Mouse (Mus musculus) hindbrain, embryonic 15.5 days (tissue): ENCODE data around the gene Son. TPM values are rescaled to one million over a fixed set of nuclear protein-coding genes. Genes with fewer than 3 reads are reported as not detected.

Experiments used
- ATAC-seq: fragments of 200-750 bp; cut with Nextera tagmentation; 2 replicates; pipeline ENCODE4 v1.8.0; 2017; ENCODE audit warnings: low read depth, moderate number of reproducible peaks, moderate TSS enrichment; ENCODE audit not compliant: low FRiP score
- H3K27ac ChIP-seq: fragments of 300-500 bp; sonication (generic); replicated peaks from 2 replicates; pipeline ENCODE4 v1.5.1; 2015; ENCODE audit warnings: mild to moderate bottlenecking, inconsistent platforms
- H3K27me3 ChIP-seq: fragments of 300-500 bp; sonication (generic); 2 replicates; pipeline ENCODE4 v1.6.1; 2015; ENCODE audit warnings: control low read depth, inconsistent platforms
- H3K36me3 ChIP-seq: fragments of 300-500 bp; sonication (generic); 2 replicates; pipeline ENCODE4 v1.6.1; 2015; ENCODE audit warnings: control low read depth, inconsistent platforms
- H3K4me1 ChIP-seq: fragments of 300-500 bp; sonication (generic); replicated peaks from 2 replicates; pipeline ENCODE4 v1.6.1; 2015; ENCODE audit warnings: control low read depth, inconsistent platforms
- H3K4me2 ChIP-seq: fragments of 300-500 bp; sonication (generic); 2 replicates; pipeline ENCODE4 v1.6.1; 2015; ENCODE audit warnings: moderate library complexity, mild to moderate bottlenecking, inconsistent platforms
- H3K4me3 ChIP-seq: fragments of 300-500 bp; sonication (generic); 2 replicates; pipeline ENCODE4 v1.5.1; 2015; ENCODE audit warnings: mild to moderate bottlenecking, inconsistent platforms
- H3K9ac ChIP-seq: fragments of 300-500 bp; sonication (generic); 2 replicates; pipeline ENCODE4 v1.6.1; 2015; ENCODE audit warnings: inconsistent platforms
- H3K9me3 ChIP-seq: fragments of 300-500 bp; sonication (generic); 2 replicates; pipeline ENCODE4 v1.6.1; 2016; ENCODE audit warnings: control low read depth, inconsistent platforms
- WGBS: fragments of 180-500 bp; shearing (Covaris S2); methylation state at CpG from one replicate; pipeline ENCODE4 v1.1.7; 2015; 5-methylcytosine and 5-hydroxymethylcytosine counted together
- polyA plus RNA-seq: library from polyadenylated mRNA; unstranded; fragments of >200 nt; fragmentation: Nextera tagmentation; extraction: Ambion mirVana; gene quantifications from 2 replicates; pipeline ENCODE4 v1.2.1, GENCODE M21; 2015

The Son gene
- polyA plus RNA-seq, 1 experiment from 2014 or later = 110 TPM

DNA sequence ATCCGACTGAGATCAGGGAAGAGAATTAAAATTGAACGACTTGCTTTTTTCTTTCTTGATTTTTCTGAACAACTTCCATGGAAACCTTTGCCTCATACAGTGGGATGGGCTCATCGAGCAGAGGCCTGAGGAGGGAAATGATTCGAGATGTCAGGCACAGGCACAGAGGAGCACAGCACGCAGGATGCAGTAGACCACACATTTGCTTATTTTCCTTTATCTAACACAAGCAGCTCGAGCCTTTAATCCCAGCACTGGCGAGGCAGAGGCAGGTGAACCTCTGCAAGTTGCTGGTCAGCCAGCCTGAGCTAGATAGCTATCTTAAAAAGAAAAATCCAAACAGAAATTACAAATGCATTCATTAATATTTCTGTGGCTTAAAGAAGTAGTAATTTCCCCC lies 42.5 kb downstream of the Son start:
- no peak overlapping the region for H3K27ac ChIP-seq
- no peak overlapping the region for H3K4me3 ChIP-seq
- 46% methylated on average over 7 of the region's 7 CpGs for WGBS
- H3K4me2 ChIP-seq = peak overlapping the region; percentile 93
- no peaks in the 10 kb centered on the region for H3K9me3 ChIP-seq
- 0 out of 2 replicates have a peak overlapping the region, but pooled peaks have one; percentile 59 for H3K9ac ChIP-seq
- H3K27me3 ChIP-seq = no peaks in the 10 kb centered on the region
- peaks cover 23% of the 10 kb centered on the region for H3K36me3 ChIP-seq
- ATAC-seq = no peak
- H3K4me1 ChIP-seq = peaks cover 22% of the 10 kb centered on the region

DNA sequence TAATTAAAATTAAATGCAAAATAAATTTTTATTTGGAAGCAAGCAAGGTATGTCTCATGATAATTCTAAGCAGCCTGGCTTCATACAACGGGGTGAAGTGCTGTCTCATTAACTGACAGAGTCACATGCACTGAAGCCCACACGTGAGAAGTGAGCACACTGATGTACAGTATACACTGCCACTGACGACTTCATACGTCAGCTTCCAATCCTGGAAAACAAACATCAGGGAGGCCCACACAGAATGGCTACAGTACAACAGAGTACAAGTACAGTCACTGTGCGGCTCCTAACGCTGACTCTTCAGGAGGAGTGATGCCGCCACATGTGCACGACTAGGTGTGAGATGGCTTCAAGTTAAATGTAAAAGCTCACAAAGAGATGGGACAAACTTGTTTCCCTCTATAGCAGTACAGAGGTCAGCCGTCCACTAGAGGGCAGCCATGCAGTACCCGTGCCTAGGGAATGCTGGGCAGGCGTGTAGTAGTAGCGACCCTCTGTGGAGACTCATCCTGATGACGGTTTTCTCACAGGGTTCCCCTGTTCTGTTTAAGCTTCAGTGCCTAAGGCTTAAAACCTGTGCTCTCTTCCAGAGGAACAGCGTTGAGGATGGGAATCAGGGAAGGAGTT lies 47.3 kb downstream of the Son start:
- Histone ChIP-seq H3K36me3 (peaks cover 35% of the 10 kb centered on the region), H3K9ac (no peak overlapping the region)
- peak; percentile 93 for ATAC-seq

DNA sequence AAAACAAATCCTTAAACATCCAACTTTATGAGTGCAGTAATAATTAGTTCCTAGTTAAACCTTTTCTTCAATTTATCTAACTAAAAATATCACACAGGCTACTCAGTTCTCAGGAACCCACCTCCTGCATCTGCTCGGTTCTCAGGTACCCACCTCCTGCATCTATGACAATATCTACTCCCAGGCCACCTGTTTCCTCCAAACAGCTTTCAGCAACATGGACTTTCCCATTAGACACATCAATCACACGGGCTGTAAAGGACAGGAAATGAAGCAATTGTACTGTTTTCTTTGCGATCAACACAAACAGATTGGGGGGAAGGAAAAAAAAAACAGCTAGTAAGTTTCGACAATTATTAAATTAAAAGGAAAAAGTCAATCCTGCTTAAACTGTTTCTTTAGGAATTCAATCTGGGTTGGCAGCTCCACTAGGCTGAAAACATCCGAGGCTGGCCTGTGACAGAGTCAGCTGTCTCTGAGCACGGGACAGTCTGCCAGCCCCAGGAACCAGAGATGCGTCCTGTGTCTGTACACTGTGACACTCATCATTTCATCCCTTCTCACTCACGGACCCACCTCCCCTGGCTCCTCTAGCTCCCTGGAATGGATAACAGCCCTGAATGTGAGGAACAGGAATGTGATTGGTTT lies 47.9 kb downstream of the Son start:
- ATAC-seq = no peak
- Histone ChIP-seq H3K9ac (no peak overlapping the region), H3K9me3 (no peaks in the 10 kb centered on the region), H3K27ac (no peak overlapping the region), H3K36me3 (peaks cover 34% of the 10 kb centered on the region), H3K4me3 (no peak overlapping the region), H3K4me1 (no peaks in the 10 kb centered on the region), H3K27me3 (no peaks in the 10 kb centered on the region), H3K4me2 (no peak overlapping the region)
- WGBS = 79% methylated on average over 8 of the region's 8 CpGs

More for the DNA sequence above, 47.3 kb downstream of the Son start:
- Histone ChIP-seq H3K4me1 (peaks cover 6% of the 10 kb centered on the region), H3K27ac (no peak overlapping the region), H3K9me3 (no peaks in the 10 kb centered on the region), H3K4me2 (no peak overlapping the region), H3K27me3 (no peaks in the 10 kb centered on the region), H3K4me3 (no peak overlapping the region)
- 31% methylated on average over 14 of the region's 14 CpGs for WGBS

DNA sequence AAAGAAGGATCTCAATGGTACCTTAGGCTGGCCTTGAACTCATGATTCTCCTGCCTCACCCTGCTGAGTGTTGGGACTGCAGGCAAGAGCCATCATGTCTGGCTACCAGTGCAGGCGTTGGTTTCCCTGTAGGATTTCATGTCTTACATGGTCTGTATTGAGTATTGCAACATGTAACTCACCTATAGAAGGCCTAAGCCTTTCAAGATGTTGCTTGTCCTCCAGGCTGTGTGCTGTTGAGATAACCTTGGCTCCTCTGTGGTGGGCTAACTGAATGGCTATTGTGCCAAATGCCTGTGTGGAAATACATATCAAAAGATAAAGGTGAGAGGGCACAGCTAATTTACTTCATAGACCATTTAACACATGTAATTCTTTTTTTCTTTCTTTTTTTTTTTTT lies 51.7 kb downstream of the Son start:
- no peaks in the 10 kb centered on the region for H3K9me3 ChIP-seq
- no peaks in the 10 kb centered on the region for H3K27me3 ChIP-seq
- H3K4me2 ChIP-seq = no peak overlapping the region
- peaks cover 48% of the 10 kb centered on the region for H3K36me3 ChIP-seq
- no peak overlapping the region for H3K27ac ChIP-seq
- H3K9ac ChIP-seq = no peak overlapping the region
- H3K4me1 ChIP-seq = no peaks in the 10 kb centered on the region
- 87% methylated on average over 1 of the region's 1 CpGs for WGBS
- ATAC-seq = no peak
- H3K4me3 ChIP-seq = no peak overlapping the region

DNA sequence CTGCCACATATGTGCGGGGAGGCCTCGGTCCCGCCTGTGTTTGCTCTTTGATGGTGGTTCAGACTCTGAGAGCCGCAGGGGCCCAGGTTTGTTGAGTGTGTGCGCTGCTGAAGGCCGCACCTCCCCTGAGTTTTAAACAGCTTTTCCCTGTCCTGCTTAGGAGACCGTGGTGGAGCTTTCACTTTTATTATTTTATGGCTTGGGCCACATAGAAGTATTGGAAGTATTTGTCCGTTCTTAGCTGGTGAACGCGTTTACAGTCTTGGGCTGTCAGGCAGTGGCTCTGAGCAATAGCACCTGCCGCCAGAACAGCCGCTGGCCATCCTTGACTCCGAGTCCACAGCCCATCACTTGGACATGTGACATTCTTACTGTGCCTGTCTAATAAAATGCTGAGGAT lies 54.6 kb downstream of the Son start:
- Histone ChIP-seq H3K4me1 (no peaks in the 10 kb centered on the region), H3K4me2 (no peak overlapping the region), H3K9me3 (no peaks in the 10 kb centered on the region), H3K27ac (no peak overlapping the region), H3K27me3 (no peaks in the 10 kb centered on the region), H3K4me3 (no peak overlapping the region), H3K9ac (no peak overlapping the region), H3K36me3 (peaks cover 60% of the 10 kb centered on the region)
- no peak for ATAC-seq
- WGBS = 90% methylated on average over 13 of the region's 13 CpGs

DNA sequence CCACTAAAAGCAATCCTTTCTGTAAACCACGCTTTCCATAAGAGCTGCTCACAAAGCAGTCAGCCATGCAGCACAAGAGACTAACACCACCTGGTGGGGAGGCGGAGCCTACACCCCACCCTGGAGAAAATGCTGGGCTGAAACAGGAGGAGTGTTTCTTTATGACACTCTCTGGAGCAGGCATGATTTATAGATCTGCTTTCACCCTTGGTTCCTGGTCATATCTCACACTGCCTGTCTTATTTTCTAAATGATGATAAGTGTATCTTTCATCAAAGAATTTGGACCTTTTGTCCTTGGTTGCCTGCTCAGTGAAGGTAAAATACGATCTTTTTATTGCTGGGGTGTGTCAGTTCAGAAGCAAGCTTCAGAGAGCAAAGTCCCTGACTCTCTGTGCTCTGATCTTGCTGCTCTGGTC lies 55.5 kb downstream of the Son start:
- Histone ChIP-seq H3K27me3 (no peaks in the 10 kb centered on the region), H3K36me3 (peaks cover 56% of the 10 kb centered on the region), H3K4me3 (no peak overlapping the region), H3K9ac (no peak overlapping the region), H3K4me2 (no peak overlapping the region), H3K4me1 (no peaks in the 10 kb centered on the region), H3K27ac (no peak overlapping the region), H3K9me3 (no peaks in the 10 kb centered on the region)
- WGBS = 60% methylated on average over 3 of the region's 3 CpGs
- no peak; the same call in 1 of the 2 replicates for ATAC-seq

DNA sequence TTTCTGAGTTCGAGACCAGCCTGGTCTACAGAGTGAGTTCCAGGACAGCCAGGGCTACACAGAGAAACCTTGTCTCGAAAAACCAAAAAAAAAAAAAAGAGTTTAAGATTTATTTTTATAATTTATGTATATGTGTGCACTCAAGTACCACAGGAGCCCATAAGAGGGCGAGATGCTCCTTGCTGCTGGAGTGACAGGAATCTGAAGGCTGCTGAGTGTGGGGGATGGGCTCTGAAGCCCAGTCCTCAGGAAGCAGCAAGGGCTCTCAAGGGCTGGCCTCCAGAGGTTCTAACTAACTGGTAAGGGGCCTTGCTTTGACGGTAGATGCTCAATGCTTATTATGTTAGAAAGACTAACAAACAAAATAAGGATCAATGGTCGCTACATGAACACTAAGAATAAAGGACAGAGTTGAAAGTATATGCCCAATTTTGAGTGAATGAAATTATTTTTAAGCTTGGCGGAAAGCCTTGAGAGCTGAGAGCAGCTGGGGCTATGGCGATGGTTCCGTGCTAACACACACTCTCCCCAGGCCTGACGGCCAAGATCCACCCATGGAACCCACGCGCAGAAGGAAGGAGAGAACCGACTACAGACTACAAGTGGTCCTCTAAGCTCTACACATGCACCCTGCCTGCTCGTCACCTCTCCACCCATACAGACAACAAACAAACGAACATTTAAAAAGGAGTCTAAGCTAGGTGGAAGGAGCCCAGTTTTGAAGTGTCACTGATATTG lies 57.5 kb downstream of the Son start:
- 87% methylated on average over 14 of the region's 14 CpGs for WGBS
- H3K27me3 ChIP-seq = no peaks in the 10 kb centered on the region
- H3K4me3 ChIP-seq = no peak overlapping the region
- ATAC-seq = no peak
- no peak overlapping the region for H3K9ac ChIP-seq
- H3K4me2 ChIP-seq = no peak overlapping the region
- peaks cover 49% of the 10 kb centered on the region for H3K36me3 ChIP-seq
- no peaks in the 10 kb centered on the region for H3K4me1 ChIP-seq
- no peaks in the 10 kb centered on the region for H3K9me3 ChIP-seq
- H3K27ac ChIP-seq = no peak overlapping the region

DNA sequence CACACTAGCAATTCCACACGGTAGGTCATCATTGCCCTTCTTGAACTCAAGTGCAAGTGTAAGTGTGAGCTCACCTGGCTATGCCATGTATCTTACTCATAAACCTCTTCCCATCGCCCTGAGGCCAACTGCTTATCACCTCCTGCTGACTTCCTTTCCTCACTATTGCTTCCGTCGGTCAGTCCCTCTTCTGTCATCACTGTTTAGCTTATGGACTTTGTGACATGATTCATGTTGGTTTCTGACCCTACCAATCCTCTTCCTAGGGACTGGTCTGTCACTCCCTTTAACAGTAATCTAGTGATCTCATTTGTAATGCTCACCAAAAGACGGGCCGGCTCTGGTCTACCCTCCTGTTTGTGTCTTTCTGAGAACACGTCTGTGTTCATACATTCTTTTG lies 62.9 kb downstream of the Son start:
- H3K27ac ChIP-seq = no peak overlapping the region
- H3K4me2 ChIP-seq = no peak overlapping the region
- no peaks in the 10 kb centered on the region for H3K27me3 ChIP-seq
- peaks cover 65% of the 10 kb centered on the region for H3K36me3 ChIP-seq
- no peaks in the 10 kb centered on the region for H3K4me1 ChIP-seq
- H3K9me3 ChIP-seq = no peaks in the 10 kb centered on the region
- H3K4me3 ChIP-seq = no peak overlapping the region
- no peak for ATAC-seq
- 92% methylated on average over 7 of the region's 7 CpGs for WGBS
- H3K9ac ChIP-seq = no peak overlapping the region

DNA sequence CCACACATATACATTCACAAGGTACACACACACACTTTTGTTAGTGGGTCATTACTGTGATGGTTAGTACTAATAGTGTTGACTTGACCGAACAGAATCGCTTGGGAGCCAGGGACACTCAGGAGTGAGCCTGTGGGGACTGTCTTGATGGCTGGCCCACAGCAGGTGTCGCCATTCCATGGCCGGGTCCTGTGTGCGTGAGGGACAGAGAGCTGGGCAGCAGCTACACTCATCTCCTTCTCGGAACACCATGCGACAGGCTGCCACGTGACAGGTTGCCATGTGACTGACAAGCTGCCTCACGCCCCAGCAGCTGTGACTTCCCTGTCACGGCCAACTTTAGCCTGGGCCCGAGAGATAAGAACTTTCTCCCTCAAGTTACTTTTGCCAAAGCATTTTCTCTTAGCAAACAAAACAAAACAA lies 69.6 kb downstream of the Son start:
- no peak overlapping the region for H3K9ac ChIP-seq
- H3K27me3 ChIP-seq = no peaks in the 10 kb centered on the region
- no peak overlapping the region for H3K4me2 ChIP-seq
- H3K9me3 ChIP-seq = no peaks in the 10 kb centered on the region
- H3K4me3 ChIP-seq = no peak overlapping the region
- H3K4me1 ChIP-seq = no peaks in the 10 kb centered on the region
- WGBS = 80% methylated on average over 11 of the region's 11 CpGs
- peaks cover 48% of the 10 kb centered on the region for H3K36me3 ChIP-seq
- H3K27ac ChIP-seq = no peak overlapping the region
- no peak for ATAC-seq

DNA sequence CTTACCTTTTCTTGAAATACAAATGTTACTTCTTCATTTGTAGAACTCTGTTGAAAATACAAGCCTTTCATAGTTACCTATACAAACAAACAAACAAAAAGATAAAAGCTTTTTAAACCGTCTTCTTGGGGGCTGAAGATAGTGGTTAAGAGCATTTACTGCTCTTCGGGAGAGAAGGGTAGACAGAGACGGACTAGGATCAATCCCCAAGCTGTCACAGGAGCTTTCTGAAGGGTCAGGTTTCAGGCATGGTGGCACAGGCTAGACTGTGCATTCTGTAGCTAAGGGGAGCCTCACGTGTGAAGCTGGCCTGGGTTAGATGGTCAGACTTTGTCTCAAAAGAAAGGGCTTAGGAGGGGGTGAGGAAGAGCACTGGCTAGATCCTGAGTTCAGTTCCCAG lies 70.1 kb downstream of the Son start:
- H3K9me3 ChIP-seq = no peaks in the 10 kb centered on the region
- ATAC-seq = no peak
- H3K4me3 ChIP-seq = no peak overlapping the region
- no peak overlapping the region for H3K4me2 ChIP-seq
- no peaks in the 10 kb centered on the region for H3K27me3 ChIP-seq
- H3K4me1 ChIP-seq = no peaks in the 10 kb centered on the region
- H3K36me3 ChIP-seq = peaks cover 45% of the 10 kb centered on the region
- WGBS = 92% methylated on average over 4 of the region's 4 CpGs
- no peak overlapping the region for H3K9ac ChIP-seq
- no peak overlapping the region for H3K27ac ChIP-seq

DNA sequence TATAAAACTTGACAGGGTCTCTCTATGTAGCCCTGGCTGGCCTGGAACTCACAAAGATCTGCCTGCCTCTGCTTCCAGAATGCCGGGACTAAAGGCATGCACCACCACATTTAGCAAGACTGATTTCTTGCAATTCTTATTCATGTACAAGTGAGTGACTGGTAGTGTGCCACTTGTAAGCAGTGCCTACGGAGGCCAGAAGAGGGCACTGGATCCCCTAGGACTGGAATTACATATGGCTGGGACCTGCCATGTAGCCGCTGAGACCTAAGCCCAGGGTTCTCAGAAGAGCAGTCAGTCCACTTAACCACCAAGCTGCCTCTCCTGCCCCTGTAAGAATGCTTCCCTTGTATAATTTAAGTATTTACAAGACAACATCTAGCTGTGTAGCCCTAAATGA lies 76.9 kb downstream of the Son start:
- WGBS = 45% methylated on average over 3 of the region's 3 CpGs
- H3K36me3 ChIP-seq = peaks cover 20% of the 10 kb centered on the region
- no peak for ATAC-seq

DNA sequence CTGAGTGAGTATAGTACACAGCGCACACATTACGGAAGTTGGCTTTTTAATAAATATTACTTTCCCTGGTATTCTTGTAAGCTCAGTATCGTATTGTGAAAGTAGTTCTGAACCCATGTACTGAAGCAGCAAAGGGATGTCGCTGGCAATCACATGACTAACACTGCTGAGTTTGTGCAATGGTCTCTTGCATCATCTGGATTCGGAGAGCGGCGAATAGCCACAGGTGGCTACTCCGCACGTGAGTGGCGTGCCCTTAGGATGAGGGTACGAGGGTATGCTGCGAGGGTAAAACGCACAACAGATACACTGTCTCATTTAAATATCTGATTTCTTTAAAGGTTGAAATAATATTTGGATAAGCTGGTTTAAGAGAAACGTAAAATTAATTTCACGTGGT lies 80.1 kb downstream of the Son start:
- H3K27me3 ChIP-seq = no peaks in the 10 kb centered on the region
- H3K4me2 ChIP-seq = peak overlapping the region; percentile 78
- ATAC-seq = no peak
- peaks cover 30% of the 10 kb centered on the region for H3K4me1 ChIP-seq
- H3K9me3 ChIP-seq = no peaks in the 10 kb centered on the region
- H3K27ac ChIP-seq = peak overlapping the region; percentile 93; the same call in 1 of the 2 replicates
- H3K9ac ChIP-seq = peak overlapping the region; percentile 60; the same call in 1 of the 2 replicates
- 84% methylated on average over 15 of the region's 15 CpGs for WGBS
- H3K36me3 ChIP-seq = 0 out of 2 replicates have a peak, but pooled peaks cover 5% of the 10 kb centered on the region
- peak overlapping the region; percentile 92 for H3K4me3 ChIP-seq

More for the DNA sequence above, 76.9 kb downstream of the Son start:
- H3K4me1 ChIP-seq = peaks cover 15% of the 10 kb centered on the region
- no peak overlapping the region for H3K9ac ChIP-seq
- H3K27me3 ChIP-seq = no peaks in the 10 kb centered on the region
- H3K4me3 ChIP-seq = no peak overlapping the region
- no peak overlapping the region for H3K27ac ChIP-seq
- no peak overlapping the region for H3K4me2 ChIP-seq
- H3K9me3 ChIP-seq = no peaks in the 10 kb centered on the region
